Mouse (Mus musculus) CD4-positive, CD25-positive, alpha-beta regulatory T cell, adult 2 months (primary cell): ENCODE results near the gene Ttc29.

Experiments
- DNase-seq: peaks from one replicate; pipeline ENCODE4 v3.0.0-alpha.2; 2012; ENCODE audit warnings: low read depth, low spot score

The Ttc29 gene

GRCm38 (mm10) chr8:78420101-78420503 is 207.0 kb downstream of the Ttc29 start:
- DNase-seq = no peak

- DNase-seq = no peak
Measured at GRCm38 (mm10) chr8:78423937-78424336, 210.8 kb downstream of the Ttc29 start.

GRCm38 (mm10) chr8:78426455-78426854 is 213.4 kb downstream of the Ttc29 start:
- DNase-seq = no peak

GRCm38 (mm10) chr8:78426875-78427768 is 214.0 kb downstream of the Ttc29 start:
- no peak for DNase-seq

GRCm38 (mm10) chr8:78427769-78428130 is 214.7 kb downstream of the Ttc29 start:
- DNase-seq = no peak

GRCm38 (mm10) chr8:78428148-78428547 is 215.1 kb downstream of the Ttc29 start:
- DNase-seq = no peak

GRCm38 (mm10) chr8:78431356-78431755 is 218.3 kb downstream of the Ttc29 start:
- no peak for DNase-seq

- no peak for DNase-seq
Measured at GRCm38 (mm10) chr8:78432451-78432850, 219.4 kb downstream of the Ttc29 start.

- DNase-seq = no peak
Measured at GRCm38 (mm10) chr8:78433318-78433717, 220.2 kb downstream of the Ttc29 start.

- no peak for DNase-seq
Measured at GRCm38 (mm10) chr8:78434340-78434739, 221.2 kb downstream of the Ttc29 start.

- no peak for DNase-seq
Measured at GRCm38 (mm10) chr8:78434823-78435623, 221.9 kb downstream of the Ttc29 start.

GRCm38 (mm10) chr8:78435624-78435960 is 222.5 kb downstream of the Ttc29 start:
- no peak for DNase-seq

- DNase-seq = no peak
Measured at GRCm38 (mm10) chr8:78436071-78436651, 223.1 kb downstream of the Ttc29 start, which contains the start of gene Pou4f2. Gene Pou4f2 (minus strand): TSS chr8:78436645.

GRCm38 (mm10) chr8:78436661-78437060 is 223.6 kb downstream of the Ttc29 start:
- DNase-seq = no peak

GRCm38 (mm10) chr8:78437140-78438045 is 224.3 kb downstream of the Ttc29 start:
- no peak for DNase-seq

- DNase-seq = no peak
Measured at GRCm38 (mm10) chr8:78438121-78438520, 225.0 kb downstream of the Ttc29 start.

- no peak for DNase-seq
Measured at GRCm38 (mm10) chr8:78442781-78443180, 229.7 kb downstream of the Ttc29 start.
